Comparison of ENCODE assay signal across 7 mouse cellular contexts in genomic region chr11:25862686-25863085, GRCm38 (mm10).
DNase-seq lines count a peak whose midpoint lies in the region; TF ChIP-seq lines count a peak whose summit lies in the region.

No protein-coding gene starts in this region.

- intact Hi-C loops in left cerebral cortex, postnatal 14 days (cut with DNase I), result no loop called here

- peaks cover 6% of the 10 kb centered on the region for H3K4me1 ChIP-seq in midbrain, embryonic 10.5 days
- no peaks in the 10 kb centered on the region for H3K4me1 ChIP-seq in spleen, adult 2 months (ENCODE audit: control insufficient read depth, insufficient read depth, insufficient read length)

- peak; percentile 7 for DNase-seq in adipocyte (ENCODE audit: low spot score)
- DNase-seq in cerebellum, adult 9-11 months, result peak; percentile 26
- peak; percentile 57 to 74 for DNase-seq in frontal cortex, postnatal 14 days (ENCODE audit: low spot score in 2 of 2)
- peak; percentile 9 for DNase-seq in induced T-regulatory cell, adult 2 months (ENCODE audit: low read depth)
- DNase-seq in left cerebral cortex, postnatal 14 days (ENCODE audit: low spot score in 2 of 2), result peak; percentile 70 to 78
- DNase-seq in midbrain, embryonic 10.5 days (ENCODE audit: low spot score), result peak; percentile 81
- peak in 1 of 2 experiments; percentile 46 for DNase-seq in spleen, adult 2 months (ENCODE audit: low read depth in 1 of 2, low spot score in 2 of 2)

- no peaks in the 10 kb centered on the region for H3K36me3 ChIP-seq in midbrain, embryonic 10.5 days
- H3K36me3 ChIP-seq in spleen, adult 2 months (ENCODE audit: control insufficient read depth, insufficient read depth, low read length), result no peaks in the 10 kb centered on the region

- H3K9me3 ChIP-seq in midbrain, embryonic 10.5 days (replicated peaks), result no peaks in the 10 kb centered on the region

- H3K27me3 ChIP-seq in midbrain, embryonic 10.5 days (ENCODE audit: low read depth, poor library complexity, severe bottlenecking), result no peaks in the 10 kb centered on the region
- no peaks in the 10 kb centered on the region for H3K27me3 ChIP-seq in spleen, adult 2 months (ENCODE audit: control insufficient read depth, insufficient read depth, low read length)

- no peak for TF ChIP-seq POLR2A in spleen, adult 2 months (IDR thresholded peaks at IDR 0.05; ENCODE audit: low read depth, low read length)

- TF ChIP-seq CTCF in spleen, adult 2 months (IDR thresholded peaks at IDR 0.05; ENCODE audit: extremely low read depth, insufficient read depth, insufficient read length, insufficient replicate concordance), result peak; percentile 74; the same call in 1 of the 2 replicates

- H3K27ac ChIP-seq in midbrain, embryonic 10.5 days (replicated peaks), result no peak overlapping the region
- H3K27ac ChIP-seq in spleen, adult 2 months (ENCODE audit: insufficient read depth, low read length), result no peak overlapping the region

- 11% methylated on average over 9 of the region's 9 CpGs for WGBS in midbrain, embryonic 10.5 days
- 18% methylated on average over 9 of the region's 9 CpGs for WGBS in spleen, adult 2 months

- no peak overlapping the region for H3K4me3 ChIP-seq in midbrain, embryonic 10.5 days
- H3K4me3 ChIP-seq in spleen, adult 2 months (ENCODE audit: extremely low read depth, insufficient read depth, insufficient read length), result no peak overlapping the region
